Mouse (Mus musculus): Measurements from ENCODE around the gene D10Jhu81e.

Gene D10Jhu81e

GRCm38 (mm10) chr10:78163241-78163640 lies 6.3 kb downstream of the D10Jhu81e start:
- no peak for DNase-seq (ENCODE audit: low read depth, low spot score)

- no peak for DNase-seq (ENCODE audit: low read depth, low spot score)
Observed at GRCm38 (mm10) chr10:78162646-78163045, 6.9 kb downstream of the D10Jhu81e start.

GRCm38 (mm10) chr10:78161096-78161495 lies 8.5 kb downstream of the D10Jhu81e start:
- no peak for DNase-seq (ENCODE audit: low read depth, low spot score)

GRCm38 (mm10) chr10:78160369-78161095 lies 9.1 kb downstream of the D10Jhu81e start:
- no peak for DNase-seq (ENCODE audit: low read depth, low spot score)

GRCm38 (mm10) chr10:78159906-78160305 lies 9.7 kb downstream of the D10Jhu81e start:
- peak; percentile 83 for DNase-seq (ENCODE audit: low read depth, low spot score)

GRCm38 (mm10) chr10:78159252-78159878 lies 10.2 kb downstream of the D10Jhu81e start:
- DNase-seq (ENCODE audit: low read depth, low spot score): peak; percentile 69

GRCm38 (mm10) chr10:78158041-78158440 lies 11.5 kb downstream of the D10Jhu81e start:
- DNase-seq (ENCODE audit: low read depth, low spot score): peak; percentile 35

GRCm38 (mm10) chr10:78156926-78157325 lies 12.7 kb downstream of the D10Jhu81e start:
- no peak for DNase-seq (ENCODE audit: low read depth, low spot score)

- no peak for DNase-seq (ENCODE audit: low read depth, low spot score)
Observed at GRCm38 (mm10) chr10:78148834-78149766, 20.5 kb downstream of the D10Jhu81e start.

- DNase-seq (ENCODE audit: low read depth, low spot score): no peak
Observed at GRCm38 (mm10) chr10:78147908-78148441, 21.6 kb downstream of the D10Jhu81e start.

GRCm38 (mm10) chr10:78143727-78144505 lies 25.7 kb downstream of the D10Jhu81e start:
- no peak for DNase-seq (ENCODE audit: low read depth, low spot score)

GRCm38 (mm10) chr10:78140843-78141242 lies 28.7 kb downstream of the D10Jhu81e start:
- DNase-seq (ENCODE audit: low read depth, low spot score): no peak

GRCm38 (mm10) chr10:78140251-78140600 lies 29.4 kb downstream of the D10Jhu81e start:
- no peak for DNase-seq (ENCODE audit: low read depth, low spot score)

- no peak for DNase-seq (ENCODE audit: low read depth, low spot score)
Observed at GRCm38 (mm10) chr10:78139572-78140250, 29.9 kb downstream of the D10Jhu81e start.

- no peak for DNase-seq (ENCODE audit: low read depth, low spot score)
Observed at GRCm38 (mm10) chr10:78138812-78139523, 30.6 kb downstream of the D10Jhu81e start.

GRCm38 (mm10) chr10:78137191-78137590 lies 32.4 kb downstream of the D10Jhu81e start:
- no peak for DNase-seq (ENCODE audit: low read depth, low spot score)

- DNase-seq (ENCODE audit: low read depth, low spot score): no peak
Observed at GRCm38 (mm10) chr10:78135947-78136346, 33.6 kb downstream of the D10Jhu81e start.

- DNase-seq (ENCODE audit: low read depth, low spot score): peak; percentile 36
Observed at GRCm38 (mm10) chr10:78134975-78135798, 34.4 kb downstream of the D10Jhu81e start.

GRCm38 (mm10) chr10:78134400-78134799 lies 35.2 kb downstream of the D10Jhu81e start:
- no peak for DNase-seq (ENCODE audit: low read depth, low spot score)
